Mouse (Mus musculus) testis, adult 2 months (tissue): ENCODE results near the gene Tbx20.

Experiments used
- CTCF ChIP-seq: fragments of 200-500 bp; IDR thresholded peaks from 2 replicates; pipeline ENCODE4 v1.5.1; 2012; ENCODE audit warnings: low read depth, mild to moderate bottlenecking, inconsistent platforms, low read length, moderate library complexity; ENCODE audit not compliant: control insufficient read depth, insufficient read depth, insufficient replicate concordance
- POLR2A ChIP-seq: fragments of 200-500 bp; IDR thresholded peaks from 2 replicates; pipeline ENCODE4 v1.6.1; 2012; ENCODE audit warnings: low read depth, mild to moderate bottlenecking, inconsistent platforms, low read length, moderate library complexity; ENCODE audit not compliant: control insufficient read depth

DNA sequence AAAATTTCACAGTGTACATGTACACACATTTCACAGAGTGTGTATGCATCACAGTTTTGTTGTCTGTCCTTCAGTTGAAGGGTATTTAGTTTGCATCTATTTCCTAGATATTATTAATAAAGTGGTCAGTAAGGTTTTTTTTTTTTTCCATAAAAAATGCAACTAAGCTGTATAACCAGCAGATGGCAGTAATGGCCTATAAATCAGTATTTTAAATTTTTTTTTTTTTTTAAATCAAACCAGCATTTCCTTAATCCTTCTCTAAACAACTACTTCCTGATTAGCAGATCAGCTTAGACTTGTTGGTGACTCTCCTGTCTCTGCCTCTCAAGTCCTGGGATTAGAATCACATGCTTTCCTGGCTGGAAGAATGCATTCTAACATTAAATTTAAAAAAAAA is 72.9 kb downstream of the Tbx20 start:
- no peak for TF ChIP-seq CTCF
- TF ChIP-seq POLR2A, result no peak
